Mouse (Mus musculus): ENCODE results near the gene Eif2s3x.

DNA sequence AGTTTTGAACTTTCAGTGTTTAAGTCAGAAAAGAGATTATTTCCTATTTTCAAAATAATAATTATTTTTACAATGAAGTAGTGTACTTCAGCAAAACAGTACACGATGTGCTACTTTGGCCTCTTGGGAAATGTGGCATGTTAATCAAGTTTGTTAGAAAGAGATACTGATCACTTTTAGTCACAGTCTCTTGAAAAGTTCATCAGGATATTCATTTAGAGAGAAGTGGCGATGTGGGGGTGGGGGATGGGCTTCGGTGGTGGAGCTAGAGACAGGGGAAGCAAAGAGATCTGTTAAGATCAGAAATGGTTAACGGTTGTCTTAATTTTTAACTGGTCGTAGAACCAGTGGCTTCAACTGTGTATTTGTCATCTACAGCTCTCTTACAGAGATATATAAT is 20.8 kb upstream of the Eif2s3x start:
- TF ChIP-seq CTCF (IDR thresholded peaks at IDR 0.05; ENCODE audit: extremely low read depth, insufficient read length, insufficient replicate concordance, low read depth, low read length) (no peak), POLR2A (IDR thresholded peaks at IDR 0.05; ENCODE audit: low read depth, low read length) (no peak)

Data from small intestine, adult 2 months (tissue).